Mouse (Mus musculus): Measurements from ENCODE around the gene Hnrnpll. TPM values are rescaled to one million over a fixed set of nuclear protein-coding genes. Genes with fewer than 3 reads are reported as not detected.

Hnrnpll gene
- total and polyA plus RNA-seq, 3 experiments: 7.5 to 23.7 (median 19.9) TPM

- H3K4me1 ChIP-seq (ENCODE audit: control insufficient read depth, insufficient read depth, low read length): peaks cover 4% of the 10 kb centered on the region
- 68% methylated on average over 7 of the region's 7 CpGs for WGBS
- no peaks in the 10 kb centered on the region for H3K36me3 ChIP-seq (ENCODE audit: control insufficient read depth, insufficient read depth, low read length)
- H3K27ac ChIP-seq: no peak overlapping the region; the same call in 1 of the 2 replicates
- H3K27me3 ChIP-seq (ENCODE audit: control insufficient read depth, insufficient read depth, low read length): no peaks in the 10 kb centered on the region
- intact Hi-C loops (cut with DNase I): no loop called here
- H3K4me3 ChIP-seq: no peak overlapping the region
- no peak for DNase-seq
- TF ChIP-seq EP300 (IDR thresholded peaks at IDR 0.05; ENCODE audit: insufficient read depth, low read depth, low read length): 0 out of 2 replicates have a peak, but pooled peaks have one; percentile 66
- TF ChIP-seq POLR2A (IDR thresholded peaks at IDR 0.05; ENCODE audit: insufficient read depth, low read depth, low read length): no peak
- TF ChIP-seq CTCF (IDR thresholded peaks at IDR 0.05): no peak
- H3K79me2 ChIP-seq (replicated peaks; ENCODE audit: control insufficient read depth, insufficient read depth, low read length): no peaks in the 10 kb centered on the region
- no peak overlapping the region for H3K9ac ChIP-seq (ENCODE audit: low read depth, low read length)
These were observed 72.0 kb downstream of the Hnrnpll start for GRCm38 (mm10) chr17:79990161-79990560.

GRCm38 (mm10) chr17:79984450-79984849 is 77.7 kb downstream of the Hnrnpll start:
- no peaks in the 10 kb centered on the region for H3K4me1 ChIP-seq (ENCODE audit: control insufficient read depth, insufficient read depth, low read length)
- H3K4me3 ChIP-seq: no peak overlapping the region
- WGBS: 95% methylated on average over 7 of the region's 7 CpGs

GRCm38 (mm10) chr17:79982955-79983529 is 79.1 kb downstream of the Hnrnpll start:
- H3K4me1 ChIP-seq (ENCODE audit: control insufficient read depth, insufficient read depth, low read length): no peaks in the 10 kb centered on the region
- no peak overlapping the region for H3K9ac ChIP-seq (ENCODE audit: low read depth, low read length)
- TF ChIP-seq POLR2A (IDR thresholded peaks at IDR 0.05; ENCODE audit: insufficient read depth, low read depth, low read length): no peak
- TF ChIP-seq EP300 (IDR thresholded peaks at IDR 0.05; ENCODE audit: insufficient read depth, low read depth, low read length): no peak
- 56% methylated on average over 8 of the region's 8 CpGs for WGBS
- DNase-seq: no peak
- no peaks in the 10 kb centered on the region for H3K79me2 ChIP-seq (replicated peaks; ENCODE audit: control insufficient read depth, insufficient read depth, low read length)
- no peak overlapping the region for H3K27ac ChIP-seq
- H3K27me3 ChIP-seq (ENCODE audit: control insufficient read depth, insufficient read depth, low read length): no peaks in the 10 kb centered on the region; the same call in 1 of the 2 replicates
- H3K4me3 ChIP-seq: no peak overlapping the region
- H3K36me3 ChIP-seq (ENCODE audit: control insufficient read depth, insufficient read depth, low read length): no peaks in the 10 kb centered on the region
- intact Hi-C loops (cut with DNase I): no loop called here

More at GRCm38 (mm10) chr17:79984450-79984849, 77.7 kb downstream of the Hnrnpll start:
- no peak for DNase-seq
- Histone ChIP-seq H3K27me3 (ENCODE audit: control insufficient read depth, insufficient read depth, low read length) (no peaks in the 10 kb centered on the region; the same call in 1 of the 2 replicates), H3K27ac (no peak overlapping the region), H3K79me2 (replicated peaks; ENCODE audit: control insufficient read depth, insufficient read depth, low read length) (no peaks in the 10 kb centered on the region), H3K9ac (ENCODE audit: low read depth, low read length) (no peak overlapping the region), H3K36me3 (ENCODE audit: control insufficient read depth, insufficient read depth, low read length) (no peaks in the 10 kb centered on the region)
- TF ChIP-seq CTCF (IDR thresholded peaks at IDR 0.05): no peak
- no peak for TF ChIP-seq POLR2A (IDR thresholded peaks at IDR 0.05; ENCODE audit: insufficient read depth, low read depth, low read length)
- no peak for TF ChIP-seq EP300 (IDR thresholded peaks at IDR 0.05; ENCODE audit: insufficient read depth, low read depth, low read length)
- intact Hi-C loops (cut with DNase I): no loop called here

- TF ChIP-seq EP300 (IDR thresholded peaks at IDR 0.05; ENCODE audit: insufficient read depth, low read depth, low read length): no peak
- TF ChIP-seq CTCF (IDR thresholded peaks at IDR 0.05): no peak
- no peak for TF ChIP-seq POLR2A (IDR thresholded peaks at IDR 0.05; ENCODE audit: insufficient read depth, low read depth, low read length)
- 48% methylated on average over 7 of the region's 7 CpGs for WGBS
- Histone ChIP-seq H3K27me3 (ENCODE audit: control insufficient read depth, insufficient read depth, low read length) (no peaks in the 10 kb centered on the region; the same call in 1 of the 2 replicates), H3K79me2 (replicated peaks; ENCODE audit: control insufficient read depth, insufficient read depth, low read length) (no peaks in the 10 kb centered on the region), H3K36me3 (ENCODE audit: control insufficient read depth, insufficient read depth, low read length) (no peaks in the 10 kb centered on the region), H3K27ac (no peak overlapping the region), H3K4me1 (ENCODE audit: control insufficient read depth, insufficient read depth, low read length) (no peaks in the 10 kb centered on the region; the same call in 1 of the 2 replicates), H3K9ac (ENCODE audit: low read depth, low read length) (no peak overlapping the region), H3K4me3 (no peak overlapping the region)
- intact Hi-C loops (cut with DNase I): no loop called here
- DNase-seq: no peak
These were observed 79.6 kb downstream of the Hnrnpll start for GRCm38 (mm10) chr17:79982548-79982947.

GRCm38 (mm10) chr17:79981758-79982481 is 80.2 kb downstream of the Hnrnpll start:
- intact Hi-C loops (cut with DNase I): no loop called here
- no peaks in the 10 kb centered on the region for H3K79me2 ChIP-seq (replicated peaks; ENCODE audit: control insufficient read depth, insufficient read depth, low read length)
- 71% methylated on average over 12 of the region's 12 CpGs for WGBS

GRCm38 (mm10) chr17:79981348-79981747 is 80.8 kb downstream of the Hnrnpll start:
- no peaks in the 10 kb centered on the region for H3K36me3 ChIP-seq (ENCODE audit: control insufficient read depth, insufficient read depth, low read length)
- WGBS: 67% methylated on average over 6 of the region's 6 CpGs

More at GRCm38 (mm10) chr17:79981758-79982481, 80.2 kb downstream of the Hnrnpll start:
- no peaks in the 10 kb centered on the region for H3K36me3 ChIP-seq (ENCODE audit: control insufficient read depth, insufficient read depth, low read length)
- TF ChIP-seq EP300 (IDR thresholded peaks at IDR 0.05; ENCODE audit: insufficient read depth, low read depth, low read length) (no peak), CTCF (IDR thresholded peaks at IDR 0.05) (no peak)
- no peak overlapping the region for H3K4me3 ChIP-seq
- DNase-seq: no peak
- H3K4me1 ChIP-seq (ENCODE audit: control insufficient read depth, insufficient read depth, low read length): peaks cover 2% of the 10 kb centered on the region; the same call in 1 of the 2 replicates
- no peaks in the 10 kb centered on the region; the same call in 1 of the 2 replicates for H3K27me3 ChIP-seq (ENCODE audit: control insufficient read depth, insufficient read depth, low read length)
- no peak overlapping the region for H3K27ac ChIP-seq
- no peak overlapping the region for H3K9ac ChIP-seq (ENCODE audit: low read depth, low read length)

More at GRCm38 (mm10) chr17:79981348-79981747, 80.8 kb downstream of the Hnrnpll start:
- no peak for TF ChIP-seq EP300 (IDR thresholded peaks at IDR 0.05; ENCODE audit: insufficient read depth, low read depth, low read length)
- no peaks in the 10 kb centered on the region; the same call in 1 of the 2 replicates for H3K27me3 ChIP-seq (ENCODE audit: control insufficient read depth, insufficient read depth, low read length)
- intact Hi-C loops (cut with DNase I): no loop called here
- no peak for DNase-seq
- peaks cover 2% of the 10 kb centered on the region; the same call in 1 of the 2 replicates for H3K4me1 ChIP-seq (ENCODE audit: control insufficient read depth, insufficient read depth, low read length)
- no peaks in the 10 kb centered on the region for H3K79me2 ChIP-seq (replicated peaks; ENCODE audit: control insufficient read depth, insufficient read depth, low read length)
- no peak overlapping the region for H3K4me3 ChIP-seq
- no peak overlapping the region for H3K27ac ChIP-seq
- H3K9ac ChIP-seq (ENCODE audit: low read depth, low read length): no peak overlapping the region
